Mouse (Mus musculus): ENCODE data around the gene Dpp9.

- TF ChIP-seq CTCF (IDR thresholded peaks at IDR 0.05; ENCODE audit: low read depth, low read length) (peak; percentile 17; the same call in 1 of the 2 replicates), POLR2A (IDR thresholded peaks at IDR 0.05; ENCODE audit: extremely low read depth, insufficient read depth, low read length) (peak; percentile 55)
Observed at GRCm38 (mm10) chr17:56218377-56219191, at the start of gene Dpp9.

Measured in liver, adult 2 months (tissue).